Mouse (Mus musculus) neural tube, embryonic 13.5 days (tissue): ENCODE data around the gene Ttc38. TPM values are rescaled to one million over a fixed set of nuclear protein-coding genes. Genes with fewer than 3 reads are reported as not detected.

Source experiments
- ATAC-seq: fragments of 200-750 bp; cut with Nextera tagmentation; 2 replicates; pipeline ENCODE4 v1.8.0; 2017; ENCODE audit warnings: low read depth, mild to moderate bottlenecking, moderate TSS enrichment, moderate library complexity
- H3K27ac ChIP-seq: fragments of 300-500 bp; sonication (generic); replicated peaks from 2 replicates; pipeline ENCODE4 v1.5.1; 2015; ENCODE audit warnings: moderate library complexity, mild to moderate bottlenecking, inconsistent platforms
- H3K27me3 ChIP-seq: fragments of 300-500 bp; sonication (generic); 2 replicates; pipeline ENCODE4 v1.6.1; 2015; ENCODE audit warnings: mild to moderate bottlenecking, inconsistent platforms
- H3K36me3 ChIP-seq: fragments of 300-500 bp; sonication (generic); 2 replicates; pipeline ENCODE4 v1.6.1; 2015; ENCODE audit warnings: mild to moderate bottlenecking, inconsistent platforms
- H3K4me1 ChIP-seq: fragments of 300-500 bp; sonication (generic); replicated peaks from 2 replicates; pipeline ENCODE4 v1.6.1; 2015; ENCODE audit warnings: inconsistent platforms
- H3K4me2 ChIP-seq: fragments of 300-500 bp; sonication (generic); 2 replicates; pipeline ENCODE4 v1.6.1; 2015; ENCODE audit warnings: inconsistent platforms, mild to moderate bottlenecking, moderate library complexity
- H3K4me3 ChIP-seq: fragments of 300-500 bp; sonication (generic); 2 replicates; pipeline ENCODE4 v1.5.1; 2015; ENCODE audit warnings: mild to moderate bottlenecking, inconsistent platforms
- H3K9ac ChIP-seq: fragments of 300-500 bp; sonication (generic); 2 replicates; pipeline ENCODE4 v1.6.1; 2015; ENCODE audit warnings: moderate library complexity, mild to moderate bottlenecking, inconsistent platforms
- H3K9me3 ChIP-seq: fragments of 300-500 bp; sonication (generic); 2 replicates; pipeline ENCODE4 v1.6.1; 2016; ENCODE audit warnings: inconsistent platforms
- WGBS: fragments of 180-500 bp; shearing (Covaris S2); methylation state at CpG from one replicate; pipeline ENCODE4 v1.1.7; 2015; 5-methylcytosine and 5-hydroxymethylcytosine counted together
- polyA plus RNA-seq: library from polyadenylated mRNA; unstranded; fragments of >200 nt; fragmentation: Nextera tagmentation; extraction: Ambion mirVana; gene quantifications from 2 replicates; pipeline ENCODE4 v1.2.1, GENCODE M21; 2015

Ttc38 gene
- polyA plus RNA-seq, 1 experiment from 2014 or later = 3.9 TPM

DNA sequence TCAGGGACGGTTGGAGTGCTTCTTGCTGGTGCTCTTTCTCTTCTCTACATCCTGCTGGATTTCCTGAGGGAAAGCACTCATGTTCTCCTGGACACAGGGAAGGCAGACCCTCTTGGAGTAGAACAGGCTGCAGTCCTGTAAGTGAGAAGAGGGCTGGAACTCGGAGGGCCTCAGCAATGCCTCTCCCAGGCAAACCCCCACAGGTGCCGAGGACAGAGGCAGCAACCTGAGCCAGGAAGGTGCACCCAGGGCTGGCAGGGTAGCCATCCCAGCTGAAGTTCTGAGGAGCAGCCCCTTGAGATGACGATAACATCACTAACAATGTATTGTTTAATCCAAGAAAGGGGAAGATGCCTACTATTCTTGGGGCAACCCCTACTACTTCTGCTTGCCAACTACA is 24.7 kb upstream of the Ttc38 start:
- Histone ChIP-seq H3K36me3 (no peaks in the 10 kb centered on the region), H3K27ac (no peak overlapping the region), H3K9ac (no peak overlapping the region), H3K4me3 (no peak overlapping the region), H3K9me3 (no peaks in the 10 kb centered on the region), H3K4me1 (peaks cover 17% of the 10 kb centered on the region), H3K4me2 (no peak overlapping the region), H3K27me3 (no peaks in the 10 kb centered on the region)
- 91% methylated on average over 4 of the region's 4 CpGs for WGBS
- ATAC-seq = no peak

DNA sequence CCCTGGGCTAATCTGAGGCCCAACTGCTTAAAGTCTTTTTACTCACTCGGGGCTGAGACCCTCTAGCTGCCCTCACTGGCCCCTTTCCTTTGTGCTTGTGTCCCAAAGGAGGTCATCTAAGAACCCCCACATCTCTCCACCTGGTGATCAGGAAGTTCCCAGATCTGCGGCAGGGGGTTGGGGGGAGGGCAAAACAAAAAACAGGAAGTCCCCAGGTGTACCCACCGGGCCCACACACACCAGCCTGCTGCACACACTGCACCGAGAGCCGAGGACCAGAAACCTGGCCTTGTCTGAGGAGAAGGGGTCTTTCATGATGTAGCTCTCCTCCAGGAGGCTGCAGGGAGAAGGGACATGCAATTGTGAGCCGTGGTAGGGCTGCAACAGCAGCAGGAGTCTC is 24.1 kb upstream of the Ttc38 start:
- H3K9me3 ChIP-seq = no peaks in the 10 kb centered on the region
- no peak overlapping the region for H3K27ac ChIP-seq
- 79% methylated on average over 6 of the region's 6 CpGs for WGBS
- ATAC-seq = no peak
- H3K4me3 ChIP-seq = no peak overlapping the region
- H3K9ac ChIP-seq = no peak overlapping the region
- H3K4me2 ChIP-seq = no peak overlapping the region
- H3K4me1 ChIP-seq = peaks cover 17% of the 10 kb centered on the region
- H3K27me3 ChIP-seq = no peaks in the 10 kb centered on the region
- no peaks in the 10 kb centered on the region for H3K36me3 ChIP-seq

DNA sequence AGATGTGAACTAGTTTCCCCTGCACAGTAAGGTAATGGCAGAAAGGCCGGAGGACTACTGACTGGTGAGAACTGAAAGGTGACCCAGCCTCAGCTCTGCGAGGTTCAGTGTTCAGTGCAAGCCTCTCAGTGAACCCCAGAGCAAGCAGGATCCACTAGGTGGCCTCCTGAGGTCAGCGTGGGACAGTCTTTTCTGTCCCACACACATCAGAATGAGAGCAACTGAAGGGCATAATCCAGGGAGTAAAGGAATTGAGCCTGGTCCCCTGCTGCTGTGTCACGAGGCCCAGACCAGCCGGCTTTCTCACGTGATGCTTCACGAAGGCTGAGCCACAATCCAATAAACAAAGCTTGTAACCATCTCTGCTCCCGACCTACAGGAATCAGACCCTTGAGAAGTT is 23.7 kb upstream of the Ttc38 start:
- no peak for ATAC-seq
- Histone ChIP-seq H3K36me3 (no peaks in the 10 kb centered on the region), H3K27ac (no peak overlapping the region), H3K27me3 (no peaks in the 10 kb centered on the region), H3K4me1 (peaks cover 17% of the 10 kb centered on the region), H3K4me3 (no peak overlapping the region), H3K4me2 (no peak overlapping the region), H3K9ac (no peak overlapping the region), H3K9me3 (no peaks in the 10 kb centered on the region)
- 62% methylated on average over 8 of the region's 8 CpGs for WGBS

DNA sequence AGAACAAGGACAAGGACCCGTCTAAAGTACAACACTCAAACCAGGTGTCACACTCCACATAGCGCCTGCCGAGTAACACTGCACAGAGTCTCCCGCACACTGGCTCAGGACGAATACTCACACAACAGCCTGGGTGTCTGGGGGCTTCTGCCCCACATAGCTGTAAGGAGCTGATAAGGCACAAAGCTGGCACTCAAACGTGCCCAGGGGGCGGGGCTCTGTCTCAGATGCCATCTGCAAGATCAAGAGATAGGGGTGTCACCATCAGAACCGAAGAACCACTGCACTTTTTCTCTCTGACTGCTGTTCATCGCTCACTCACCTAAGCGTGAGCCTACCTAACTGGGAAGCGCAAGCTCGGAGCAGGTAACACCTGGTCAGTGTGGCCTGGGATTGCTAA is 23.0 kb upstream of the Ttc38 start:
- WGBS = 90% methylated on average over 12 of the region's 12 CpGs
- Histone ChIP-seq H3K4me3 (no peak overlapping the region), H3K9me3 (no peaks in the 10 kb centered on the region), H3K4me1 (peaks cover 17% of the 10 kb centered on the region), H3K27ac (no peak overlapping the region), H3K36me3 (no peaks in the 10 kb centered on the region), H3K4me2 (no peak overlapping the region), H3K27me3 (no peaks in the 10 kb centered on the region), H3K9ac (no peak overlapping the region)
- no peak for ATAC-seq

DNA sequence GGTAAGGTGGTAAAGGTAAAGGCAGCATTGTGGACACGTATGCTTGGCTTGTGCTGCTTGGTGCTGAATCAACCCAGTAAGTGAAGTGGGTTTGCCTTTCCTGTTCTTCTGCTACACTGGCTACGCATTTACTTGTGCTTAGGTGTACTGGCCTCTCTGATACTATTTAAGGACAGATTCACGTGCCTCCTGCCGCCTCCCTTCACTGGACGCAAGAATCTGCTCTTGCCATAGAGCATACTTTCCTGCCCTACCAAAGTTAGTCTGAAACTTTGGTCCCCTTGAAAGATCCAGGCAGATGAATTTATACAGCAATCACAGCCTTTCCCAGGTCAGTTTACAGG is 21.7 kb upstream of the Ttc38 start:
- WGBS = 91% methylated on average over 5 of the region's 5 CpGs
- peak overlapping the region; percentile 85 for H3K9ac ChIP-seq

DNA sequence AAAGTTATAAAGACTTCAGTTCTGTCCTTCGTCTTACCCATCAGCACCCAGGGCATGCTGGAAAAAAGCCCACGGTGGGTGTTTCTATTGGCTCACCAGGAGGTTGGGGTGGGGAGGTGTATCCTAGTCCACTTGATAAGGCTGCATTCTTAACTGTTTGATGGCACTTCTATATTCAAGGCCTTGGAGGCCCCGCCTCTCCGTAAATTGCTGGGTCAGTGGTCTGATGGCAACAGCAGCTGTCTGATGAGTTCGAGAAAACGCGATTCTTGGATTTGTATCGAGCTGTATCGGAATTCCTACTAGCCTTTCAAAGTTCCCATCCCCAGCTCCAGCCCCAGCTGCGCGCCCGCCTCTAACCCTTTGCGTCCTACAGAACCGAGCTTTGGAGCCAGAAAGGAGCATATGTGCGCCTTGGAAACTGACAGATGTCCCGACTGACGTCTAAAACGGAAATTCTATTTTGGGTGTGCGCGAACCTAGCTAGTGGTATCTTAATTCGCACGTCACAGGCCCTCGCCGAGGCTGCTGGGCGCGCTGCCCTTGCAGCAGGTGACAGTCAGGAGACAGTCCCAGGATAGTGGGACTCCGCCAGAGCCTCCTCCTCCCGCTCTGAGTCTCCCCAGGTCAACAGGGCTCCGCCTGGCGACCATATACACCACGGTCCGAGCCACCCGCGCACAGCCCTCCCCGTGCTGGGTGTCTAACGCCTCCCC is 21.1 kb upstream of the Ttc38 start:
- Histone ChIP-seq H3K4me3 (peak overlapping the region; percentile 82), H3K9me3 (no peaks in the 10 kb centered on the region), H3K4me1 (peaks cover 17% of the 10 kb centered on the region), H3K36me3 (no peaks in the 10 kb centered on the region), H3K4me2 (peak overlapping the region; percentile 89), H3K27ac (peak overlapping the region; percentile 91), H3K27me3 (no peaks in the 10 kb centered on the region), H3K9ac (peak overlapping the region; percentile 85)
- WGBS = 4% methylated on average over 36 of the region's 36 CpGs
- ATAC-seq = peak; percentile 92

More for the DNA sequence above, 21.7 kb upstream of the Ttc38 start:
- Histone ChIP-seq H3K4me3 (peak overlapping the region; percentile 82), H3K9me3 (no peaks in the 10 kb centered on the region), H3K27ac (peak overlapping the region; percentile 91), H3K4me2 (peak overlapping the region; percentile 89), H3K36me3 (no peaks in the 10 kb centered on the region), H3K27me3 (no peaks in the 10 kb centered on the region), H3K4me1 (peaks cover 17% of the 10 kb centered on the region)
- no peak for ATAC-seq

DNA sequence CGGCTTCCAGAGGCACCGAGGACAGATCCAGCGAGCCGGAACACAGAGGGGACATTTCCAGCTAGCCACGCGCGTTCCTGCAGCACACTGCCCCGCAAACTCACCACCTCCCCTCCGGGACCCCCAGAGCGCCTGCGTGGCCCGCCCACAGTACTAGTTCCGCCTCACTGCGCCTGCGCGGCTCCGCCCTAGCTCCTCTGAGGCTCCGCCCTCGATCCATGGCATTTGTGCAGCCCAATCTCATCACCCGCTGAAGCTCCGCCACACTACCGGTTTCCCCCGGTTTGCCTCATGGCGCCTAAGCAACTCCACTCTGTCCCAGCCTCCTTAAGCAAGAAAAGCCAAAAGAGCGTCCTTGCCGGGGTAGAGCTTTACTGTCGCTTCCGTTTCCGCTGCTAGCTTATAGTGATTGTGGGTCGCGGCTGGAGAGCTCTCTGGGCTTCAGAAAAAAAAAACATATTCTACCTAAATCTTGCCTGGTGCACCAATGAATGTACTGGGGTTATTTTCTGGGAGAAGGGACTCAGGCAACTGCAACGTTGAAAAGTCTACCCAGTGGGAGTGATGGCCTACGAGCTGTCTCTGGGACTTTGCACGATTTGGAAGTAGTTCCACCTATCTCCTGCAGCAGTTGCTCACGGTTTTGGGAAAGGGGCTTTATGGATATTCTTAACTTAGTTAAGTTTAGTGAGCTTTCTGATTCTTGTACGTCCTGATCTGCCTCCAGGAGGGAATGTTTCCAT is 20.4 kb upstream of the Ttc38 start, which contains the start of gene Cdpf1:
Cdpf1 (minus strand) TSS at position 163 of the 743 bp plus-strand sequence.
- 3% methylated on average over 36 of the region's 36 CpGs for WGBS
- Histone ChIP-seq H3K36me3 (no peaks in the 10 kb centered on the region), H3K4me1 (peaks cover 17% of the 10 kb centered on the region), H3K4me2 (peak within 1 kb of the TSS; percentile 89), H3K27ac (peak within 1 kb of the TSS; percentile 91), H3K9ac (peak within 1 kb of the TSS; percentile 85), H3K9me3 (no peaks in the 10 kb centered on the region), H3K4me3 (peak within 1 kb of the TSS; percentile 82), H3K27me3 (no peaks in the 10 kb centered on the region)
- peak; percentile 96 for ATAC-seq

DNA sequence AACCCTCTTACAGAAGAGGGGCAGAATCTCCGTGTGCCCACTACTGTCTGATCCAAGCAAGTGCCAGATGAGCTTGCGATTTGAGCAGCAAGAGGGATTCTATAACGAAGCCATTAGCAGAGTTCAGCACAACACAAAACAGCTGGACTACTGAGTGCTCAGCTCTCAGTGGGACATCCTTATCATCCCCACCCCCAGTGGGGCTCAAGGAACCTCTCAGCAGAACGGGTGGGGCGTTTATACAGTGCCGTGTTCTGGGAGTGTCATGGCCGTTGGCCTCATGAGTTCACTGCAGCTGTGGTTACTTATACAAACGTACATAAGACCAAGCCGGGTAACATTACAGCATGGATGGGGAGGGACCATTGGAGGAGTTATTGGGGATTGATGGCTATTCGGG is 18.7 kb upstream of the Ttc38 start:
- H3K4me3 ChIP-seq = no peak overlapping the region
- H3K4me2 ChIP-seq = no peak overlapping the region
- no peaks in the 10 kb centered on the region for H3K36me3 ChIP-seq
- no peak overlapping the region for H3K9ac ChIP-seq
- H3K27ac ChIP-seq = no peak overlapping the region
- peaks cover 12% of the 10 kb centered on the region for H3K9me3 ChIP-seq
- peaks cover 17% of the 10 kb centered on the region for H3K4me1 ChIP-seq
- H3K27me3 ChIP-seq = no peaks in the 10 kb centered on the region
- 80% methylated on average over 10 of the region's 10 CpGs for WGBS
- no peak for ATAC-seq

DNA sequence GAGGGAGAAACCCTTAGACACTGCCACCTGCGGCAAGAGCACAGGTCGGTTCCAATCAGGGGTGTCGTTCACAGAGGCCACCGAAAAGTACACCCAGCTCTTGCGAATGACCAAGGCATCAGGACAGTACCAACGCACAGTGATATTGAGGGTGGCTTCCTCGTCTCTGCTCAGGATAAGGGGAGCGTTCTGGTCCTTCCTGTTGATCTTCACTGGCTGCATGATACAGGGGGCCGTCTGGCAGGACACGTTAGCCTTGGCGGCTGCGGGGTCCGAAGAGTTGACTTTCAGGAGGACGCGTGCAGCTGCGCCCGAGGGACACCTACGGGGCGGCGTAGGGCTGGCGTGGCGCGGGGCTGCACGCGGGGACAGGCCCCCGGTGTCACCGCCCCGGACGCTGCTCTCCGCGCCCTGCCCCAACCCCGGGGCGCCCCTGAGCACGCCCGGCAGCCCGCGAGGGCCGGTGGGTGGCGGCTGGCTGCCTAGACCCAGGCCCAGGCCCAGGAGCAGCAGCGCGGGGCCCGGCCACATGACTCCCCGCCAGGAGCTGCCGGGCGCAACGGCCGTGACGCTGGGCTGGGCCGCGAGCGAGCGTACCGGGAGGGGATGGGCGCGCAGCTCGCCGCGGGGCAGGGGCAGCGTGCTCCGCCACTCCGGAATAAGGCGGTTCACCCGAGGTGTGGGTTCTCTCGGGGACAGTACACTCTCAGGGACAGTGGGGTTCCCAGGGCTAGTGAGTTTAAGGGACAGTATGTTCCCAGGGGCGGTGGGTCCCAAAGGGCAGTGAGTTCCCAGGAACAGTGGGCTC is 10.7 kb upstream of the Ttc38 start, which contains the start of gene Pkdrej:
Pkdrej (minus strand) TSS at position 532 of the 808 bp plus-strand sequence.
- WGBS = 2% methylated on average over 64 of the region's 65 CpGs
- no peak within 1 kb of the TSS for H3K27ac ChIP-seq
- H3K4me1 ChIP-seq = peaks cover 11% of the 10 kb centered on the region
- H3K9me3 ChIP-seq = peaks cover 18% of the 10 kb centered on the region
- peak within 1 kb of the TSS; percentile 48 for H3K4me3 ChIP-seq
- H3K4me2 ChIP-seq = peak within 1 kb of the TSS; percentile 88
- no peaks in the 10 kb centered on the region for H3K36me3 ChIP-seq
- ATAC-seq = peak; percentile 86
- peak within 1 kb of the TSS; percentile 76 for H3K9ac ChIP-seq
- peaks cover 30% of the 10 kb centered on the region for H3K27me3 ChIP-seq

DNA sequence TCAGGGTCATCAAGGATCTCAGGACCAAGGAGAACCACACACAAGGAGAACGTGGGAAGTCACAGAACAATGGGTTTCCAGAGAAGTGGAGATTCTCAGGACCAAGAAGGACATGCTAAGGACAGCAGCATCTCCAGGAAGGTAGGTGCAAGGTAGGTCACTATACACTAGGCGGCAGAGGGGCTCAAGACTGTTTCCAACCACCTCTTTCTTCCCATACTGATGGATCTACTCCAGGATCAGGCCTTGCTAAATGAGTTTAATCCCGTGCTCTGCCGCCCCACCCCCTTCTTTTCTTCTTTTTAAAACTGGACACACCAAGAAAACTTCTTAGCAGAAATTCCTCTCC is 10.1 kb upstream of the Ttc38 start:
- H3K36me3 ChIP-seq = no peaks in the 10 kb centered on the region
- 0 out of 2 replicates have a peak, but pooled peaks have one; percentile 59 for ATAC-seq
- peak overlapping the region; percentile 48 for H3K4me3 ChIP-seq
- peaks cover 30% of the 10 kb centered on the region for H3K27me3 ChIP-seq
- no peak overlapping the region for H3K27ac ChIP-seq
- peaks cover 11% of the 10 kb centered on the region for H3K4me1 ChIP-seq
- H3K9me3 ChIP-seq = peaks cover 18% of the 10 kb centered on the region
- H3K9ac ChIP-seq = peak overlapping the region; percentile 76
- 15% methylated on average over 4 of the region's 4 CpGs for WGBS
- H3K4me2 ChIP-seq = peak overlapping the region; percentile 88

DNA sequence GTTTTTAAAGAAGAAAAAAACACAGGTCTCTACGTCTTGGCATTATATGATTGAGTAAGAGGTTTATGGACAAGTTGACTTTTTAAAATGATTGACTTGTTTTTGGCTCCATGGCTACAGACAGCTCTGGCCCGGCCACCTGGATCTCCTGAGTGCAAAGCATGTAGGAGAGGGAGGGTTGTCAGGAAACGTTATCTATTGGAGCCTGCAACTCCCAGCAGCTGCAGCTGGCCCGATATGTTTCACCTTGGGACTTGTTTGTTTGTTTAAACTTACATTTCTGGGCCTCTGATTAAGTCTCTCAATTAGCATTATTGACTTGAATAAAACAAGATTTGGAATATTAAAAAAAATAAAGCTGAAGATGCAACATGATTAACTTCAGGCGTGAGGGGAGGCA is 5.4 kb upstream of the Ttc38 start:
- ATAC-seq = no peak
- no peak overlapping the region for H3K27ac ChIP-seq
- no peak overlapping the region for H3K9ac ChIP-seq
- H3K4me3 ChIP-seq = no peak overlapping the region
- H3K27me3 ChIP-seq = peaks cover 14% of the 10 kb centered on the region
- H3K9me3 ChIP-seq = no peaks in the 10 kb centered on the region
- H3K36me3 ChIP-seq = no peaks in the 10 kb centered on the region
- 81% methylated on average over 5 of the region's 5 CpGs for WGBS
- no peak overlapping the region for H3K4me2 ChIP-seq
- H3K4me1 ChIP-seq = peaks cover 6% of the 10 kb centered on the region

DNA sequence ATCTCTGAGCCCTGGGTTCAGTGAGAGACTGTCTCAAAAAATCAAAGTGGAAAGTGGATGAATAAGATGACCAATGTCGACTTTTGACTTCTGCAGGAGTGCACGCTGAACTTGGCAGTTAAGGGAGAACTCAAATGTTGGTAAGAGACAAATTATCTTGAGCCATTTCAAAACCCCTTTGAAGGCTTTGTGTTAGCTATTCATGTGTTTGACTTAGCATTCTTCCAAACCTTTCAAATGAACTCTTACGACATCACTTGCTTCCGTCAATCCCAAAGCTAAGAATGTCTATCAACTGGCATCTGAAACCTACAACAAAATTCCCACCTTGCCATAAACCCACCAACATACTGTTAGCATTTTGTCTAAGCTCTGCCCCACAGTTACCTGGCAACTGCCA is 4.0 kb upstream of the Ttc38 start:
- WGBS = 86% methylated on average over 4 of the region's 4 CpGs
- Histone ChIP-seq H3K4me1 (peaks cover 12% of the 10 kb centered on the region), H3K27me3 (0 out of 2 replicates have a peak, but pooled peaks cover 6% of the 10 kb centered on the region), H3K36me3 (no peaks in the 10 kb centered on the region), H3K9me3 (no peaks in the 10 kb centered on the region), H3K4me2 (no peak overlapping the region), H3K9ac (no peak overlapping the region), H3K4me3 (no peak overlapping the region), H3K27ac (no peak overlapping the region)
- no peak for ATAC-seq
